Mouse (Mus musculus) midbrain, embryonic 15.5 days (tissue): ENCODE data around the gene Rtn4. TPM values are rescaled to one million over a fixed set of nuclear protein-coding genes. Genes with fewer than 3 reads are reported as not detected.
A peak's percentile ranks its signal among the peaks of the same experiment; 100 is the strongest.

Source experiments
- ATAC-seq: fragments of 200-750 bp; cut with Nextera tagmentation; replicated peaks from 2 replicates; pipeline ENCODE4 v1.8.0; 2017; ENCODE audit warnings: moderate TSS enrichment
- H3K27ac ChIP-seq: fragments of 300-500 bp; sonication (generic); 2 replicates; pipeline ENCODE4 v1.5.1; 2015; ENCODE audit warnings: mild to moderate bottlenecking, inconsistent platforms
- H3K27me3 ChIP-seq: fragments of 300-500 bp; sonication (generic); replicated peaks from 2 replicates; pipeline ENCODE4 v1.6.1; 2015; ENCODE audit warnings: inconsistent platforms
- H3K36me3 ChIP-seq: fragments of 300-500 bp; sonication (generic); replicated peaks from 2 replicates; pipeline ENCODE4 v1.6.1; 2015; ENCODE audit warnings: inconsistent platforms
- H3K4me1 ChIP-seq: fragments of 300-500 bp; sonication (generic); 2 replicates; pipeline ENCODE4 v1.6.1; 2015; ENCODE audit warnings: inconsistent platforms
- H3K4me2 ChIP-seq: fragments of 300-500 bp; sonication (generic); 2 replicates; pipeline ENCODE4 v1.6.1; 2015; ENCODE audit warnings: inconsistent platforms, mild to moderate bottlenecking, moderate library complexity
- H3K4me3 ChIP-seq: fragments of 300-500 bp; sonication (generic); 2 replicates; pipeline ENCODE4 v1.5.1; 2015; ENCODE audit warnings: mild to moderate bottlenecking, inconsistent platforms
- H3K9ac ChIP-seq: fragments of 300-500 bp; sonication (generic); 2 replicates; pipeline ENCODE4 v1.6.1; 2015; ENCODE audit warnings: mild to moderate bottlenecking, inconsistent platforms
- H3K9me3 ChIP-seq: fragments of 300-500 bp; sonication (generic); 2 replicates; pipeline ENCODE4 v1.6.1; 2016; ENCODE audit warnings: inconsistent platforms
- WGBS: fragments of 180-500 bp; shearing (Covaris S2); methylation state at CpG from one replicate; pipeline ENCODE4 v1.1.7; 2015; ENCODE audit warnings: mixed read lengths; 5-methylcytosine and 5-hydroxymethylcytosine counted together
- polyA plus RNA-seq: library from polyadenylated mRNA; unstranded; fragments of >200 nt; fragmentation: Nextera tagmentation; extraction: Ambion mirVana; gene quantifications from 2 replicates; pipeline ENCODE4 v1.2.1, GENCODE M21; 2015

The Rtn4 gene
- polyA plus RNA-seq, 1 experiment from 2014 or later = 128 TPM

DNA sequence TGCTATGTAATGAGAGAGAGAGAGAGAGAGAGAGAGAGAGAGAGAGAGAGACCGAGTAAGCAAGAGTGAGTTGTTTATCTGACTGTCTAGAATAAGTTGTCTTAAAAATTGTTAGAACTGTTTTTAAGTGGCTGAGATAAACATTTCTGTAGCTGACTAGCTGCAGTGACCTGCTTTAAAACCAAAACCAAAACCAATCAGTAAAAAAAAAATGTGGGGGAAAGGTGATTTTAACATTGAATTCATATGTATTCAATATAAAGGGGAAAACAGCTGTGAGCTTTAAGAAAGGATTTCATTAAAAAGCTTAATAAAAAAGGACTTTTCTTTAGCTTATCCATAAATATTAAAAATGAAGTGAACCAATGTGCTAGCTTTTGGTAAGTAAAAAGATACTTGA is 26.9 kb downstream of the Rtn4 start:
- no peak for ATAC-seq
- Histone ChIP-seq H3K36me3 (no peaks in the 10 kb centered on the region), H3K4me2 (no peak overlapping the region)

DNA sequence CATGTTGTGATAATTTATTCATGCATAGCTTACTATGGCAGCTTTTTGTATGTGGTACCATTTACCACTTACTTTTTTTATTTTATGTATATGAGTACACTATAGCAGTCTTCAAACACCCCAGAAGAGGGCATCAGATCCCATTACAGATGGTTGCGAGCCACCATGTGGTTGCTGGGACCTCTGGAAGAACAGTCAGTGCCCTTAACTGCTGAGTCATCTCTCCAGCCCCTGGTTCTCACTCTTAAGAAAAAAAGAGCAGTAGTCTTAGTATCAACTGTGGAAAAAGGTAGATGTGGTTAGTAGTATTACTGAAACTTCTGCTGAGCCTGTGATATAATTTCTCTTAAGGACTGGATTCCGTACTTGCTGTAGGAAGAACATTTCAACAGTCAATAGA is 31.5 kb downstream of the Rtn4 start:
- Histone ChIP-seq H3K4me2 (no peak overlapping the region), H3K9me3 (no peaks in the 10 kb centered on the region), H3K27ac (no peak overlapping the region), H3K36me3 (no peaks in the 10 kb centered on the region), H3K4me1 (peaks cover 7% of the 10 kb centered on the region; the same call in 1 of the 2 replicates), H3K4me3 (no peak overlapping the region), H3K9ac (no peak overlapping the region), H3K27me3 (no peaks in the 10 kb centered on the region)
- ATAC-seq = no peak
- 98% methylated on average over 2 of the region's 2 CpGs for WGBS

More for the DNA sequence above, 26.9 kb downstream of the Rtn4 start:
- Histone ChIP-seq H3K9ac (no peak overlapping the region), H3K27ac (no peak overlapping the region), H3K9me3 (no peaks in the 10 kb centered on the region), H3K4me1 (peaks cover 12% of the 10 kb centered on the region), H3K4me3 (no peak overlapping the region), H3K27me3 (no peaks in the 10 kb centered on the region)
- 63% methylated on average over 1 of the region's 1 CpGs for WGBS

DNA sequence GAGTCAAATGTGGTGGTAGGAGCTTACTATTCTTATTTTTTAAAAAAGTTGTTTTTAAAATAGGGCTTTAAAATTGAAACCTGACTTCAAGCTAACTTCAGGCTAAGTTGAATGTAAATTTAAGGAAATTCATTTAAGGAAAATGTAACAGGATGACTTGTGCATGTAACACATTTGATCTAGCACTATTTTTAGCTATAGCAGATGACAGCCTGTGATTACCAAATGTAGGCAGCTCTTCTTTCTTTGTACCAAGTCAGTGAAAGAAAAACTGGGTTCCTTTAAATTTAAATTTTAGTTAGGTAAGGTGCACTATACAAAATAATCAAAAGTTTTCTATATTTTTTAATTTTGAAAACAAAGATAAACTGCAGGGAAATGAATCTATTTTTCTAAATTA is 32.4 kb downstream of the Rtn4 start:
- Histone ChIP-seq H3K4me1 (peaks cover 7% of the 10 kb centered on the region; the same call in 1 of the 2 replicates), H3K27ac (no peak overlapping the region), H3K9ac (no peak overlapping the region), H3K36me3 (no peaks in the 10 kb centered on the region), H3K4me3 (no peak overlapping the region), H3K9me3 (no peaks in the 10 kb centered on the region), H3K4me2 (no peak overlapping the region), H3K27me3 (no peaks in the 10 kb centered on the region)
- no peak for ATAC-seq

DNA sequence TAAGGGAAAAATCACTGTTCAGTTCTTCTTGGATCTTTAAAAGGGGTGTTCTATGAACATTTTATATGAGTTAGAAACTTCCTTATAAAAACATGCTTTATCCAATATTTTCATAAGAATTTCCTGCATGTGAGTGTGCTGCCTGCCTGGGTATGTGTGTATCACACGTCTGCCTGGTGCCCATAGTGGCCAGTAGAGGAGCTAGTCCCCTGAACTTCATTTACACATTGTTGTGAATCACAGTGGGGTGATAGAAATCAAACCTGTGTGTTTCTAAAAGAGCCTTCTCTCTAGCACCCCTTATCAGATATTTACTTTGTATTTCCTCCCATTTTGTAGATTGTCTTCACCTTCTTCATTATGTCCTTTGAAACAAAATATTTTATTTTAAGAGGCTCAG is 32.9 kb downstream of the Rtn4 start:
- WGBS = 78% methylated on average over 1 of the region's 1 CpGs
- no peak for ATAC-seq

DNA sequence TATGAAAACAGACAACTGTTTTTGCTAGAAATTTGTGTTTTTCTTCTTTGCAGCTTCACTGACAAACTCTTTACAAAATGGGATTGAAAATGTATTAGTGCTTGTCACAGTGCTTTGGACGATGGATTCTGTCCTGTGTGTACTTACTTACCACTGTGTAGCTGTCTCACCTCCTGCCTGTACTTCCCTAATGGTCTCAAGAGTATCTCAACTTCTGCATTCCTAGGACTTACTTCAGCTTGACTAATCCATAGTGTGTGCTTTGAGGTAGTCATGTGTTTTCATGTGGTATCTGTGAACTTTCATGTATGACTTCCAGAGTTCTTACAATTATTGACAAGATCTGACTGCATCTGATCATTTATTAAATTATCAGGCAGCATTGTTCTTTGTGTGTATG is 35.2 kb downstream of the Rtn4 start:
- H3K4me1 ChIP-seq = peaks cover 3% of the 10 kb centered on the region; the same call in 1 of the 2 replicates
- WGBS = 84% methylated on average over 1 of the region's 1 CpGs
- no peak for ATAC-seq
- H3K27ac ChIP-seq = no peak overlapping the region
- H3K9me3 ChIP-seq = no peaks in the 10 kb centered on the region
- H3K4me3 ChIP-seq = no peak overlapping the region
- H3K9ac ChIP-seq = no peak overlapping the region
- H3K4me2 ChIP-seq = no peak overlapping the region
- no peaks in the 10 kb centered on the region for H3K36me3 ChIP-seq
- H3K27me3 ChIP-seq = no peaks in the 10 kb centered on the region

More for the DNA sequence above, 32.9 kb downstream of the Rtn4 start:
- no peak overlapping the region for H3K4me2 ChIP-seq
- no peak overlapping the region for H3K9ac ChIP-seq
- H3K9me3 ChIP-seq = no peaks in the 10 kb centered on the region
- H3K27ac ChIP-seq = no peak overlapping the region
- no peak overlapping the region for H3K4me3 ChIP-seq
- H3K27me3 ChIP-seq = no peaks in the 10 kb centered on the region
- no peaks in the 10 kb centered on the region for H3K36me3 ChIP-seq
- peaks cover 7% of the 10 kb centered on the region; the same call in 1 of the 2 replicates for H3K4me1 ChIP-seq

DNA sequence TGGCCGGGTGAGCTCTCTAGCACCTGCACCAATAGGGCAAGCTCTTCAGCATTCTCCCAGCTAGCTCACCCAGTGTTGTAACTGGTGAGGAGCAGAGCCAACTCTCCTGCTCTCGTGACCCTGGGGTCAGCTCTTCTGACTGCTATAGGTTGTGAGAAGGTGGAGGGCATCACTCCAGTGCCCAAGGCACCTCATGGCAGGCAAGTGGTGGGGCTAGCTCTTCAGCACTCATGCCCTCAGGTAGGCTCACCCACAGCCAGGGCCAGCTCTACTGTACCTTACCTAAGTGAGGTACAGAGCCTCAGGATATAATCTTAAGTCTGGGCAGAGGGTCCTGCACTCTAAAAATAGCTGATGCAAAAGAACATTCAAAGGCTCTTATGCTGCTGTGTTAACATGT is 47.0 kb downstream of the Rtn4 start:
- H3K4me3 ChIP-seq = no peak overlapping the region
- H3K36me3 ChIP-seq = peaks cover 15% of the 10 kb centered on the region; the same call in 1 of the 2 replicates
- H3K27ac ChIP-seq = no peak overlapping the region
- 92% methylated on average over 2 of the region's 2 CpGs for WGBS
- H3K4me2 ChIP-seq = no peak overlapping the region
- no peaks in the 10 kb centered on the region for H3K27me3 ChIP-seq
- H3K4me1 ChIP-seq = no peaks in the 10 kb centered on the region
- no peaks in the 10 kb centered on the region for H3K9me3 ChIP-seq
- H3K9ac ChIP-seq = no peak overlapping the region
- ATAC-seq = peak; percentile 22; the same call in 1 of the 2 replicates

DNA sequence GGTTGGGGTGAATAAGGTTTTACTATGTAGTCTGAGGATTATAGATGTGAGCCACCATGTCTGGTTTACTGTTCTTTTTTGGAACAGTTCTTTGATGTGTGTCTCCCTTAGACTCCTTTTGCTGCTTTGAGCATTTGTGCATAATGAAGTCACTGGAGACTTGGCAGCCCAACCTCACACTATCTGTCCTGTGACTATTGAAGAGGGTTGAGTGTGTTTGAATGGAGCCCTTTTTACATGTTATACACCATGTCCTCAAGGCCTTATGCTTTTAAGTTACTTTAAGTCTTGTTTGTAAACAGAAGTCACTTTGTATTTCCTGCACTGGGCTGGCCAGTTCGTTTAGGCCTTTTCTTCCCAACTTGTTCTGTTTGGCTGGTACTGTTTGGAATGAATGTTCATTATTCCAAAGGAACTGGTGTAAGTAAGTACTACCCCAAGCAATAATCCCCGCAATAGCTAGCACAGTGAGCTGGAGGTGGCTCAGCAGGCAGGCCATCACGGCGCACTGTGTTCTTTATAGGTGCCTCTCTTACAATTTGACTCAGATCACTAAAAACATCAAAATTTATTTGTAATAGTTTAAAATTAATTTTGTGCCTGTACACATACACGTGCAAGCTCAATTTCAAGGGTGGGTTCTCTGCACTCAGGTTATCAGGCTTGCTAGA is 52.1 kb downstream of the Rtn4 start:
- 86% methylated on average over 5 of the region's 5 CpGs for WGBS
- Histone ChIP-seq H3K4me3 (no peak overlapping the region), H3K27me3 (no peaks in the 10 kb centered on the region), H3K4me1 (no peaks in the 10 kb centered on the region), H3K9ac (no peak overlapping the region), H3K36me3 (peaks cover 27% of the 10 kb centered on the region; the same call in 1 of the 2 replicates), H3K9me3 (no peaks in the 10 kb centered on the region), H3K27ac (no peak overlapping the region), H3K4me2 (no peak overlapping the region)
- peak; percentile 48; the same call in 1 of the 2 replicates for ATAC-seq

DNA sequence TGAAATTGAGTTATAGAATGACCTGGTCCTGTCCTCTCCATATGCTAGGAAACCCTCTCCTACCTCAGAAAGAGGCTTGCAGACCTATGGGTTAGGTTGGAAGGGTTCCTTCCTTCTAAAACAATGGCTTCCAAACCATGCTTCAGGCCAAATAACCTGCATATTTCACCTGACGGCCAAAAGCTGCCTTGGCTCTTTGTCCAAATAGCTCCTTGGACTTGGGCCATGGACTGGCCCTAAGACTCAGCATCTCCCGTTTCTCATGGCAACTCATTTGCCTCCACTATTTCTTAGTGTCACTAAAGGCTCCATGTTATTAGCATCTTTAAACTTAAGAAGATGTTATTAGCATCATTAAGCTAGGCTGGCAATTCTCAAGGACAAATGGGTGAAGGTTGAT is 52.8 kb downstream of the Rtn4 start:
- WGBS = 77% methylated on average over 2 of the region's 2 CpGs
- Histone ChIP-seq H3K27me3 (no peaks in the 10 kb centered on the region), H3K4me1 (no peaks in the 10 kb centered on the region), H3K27ac (no peak overlapping the region), H3K36me3 (peaks cover 27% of the 10 kb centered on the region; the same call in 1 of the 2 replicates), H3K9ac (no peak overlapping the region), H3K9me3 (no peaks in the 10 kb centered on the region), H3K4me2 (no peak overlapping the region), H3K4me3 (no peak overlapping the region)
- ATAC-seq = no peak

DNA sequence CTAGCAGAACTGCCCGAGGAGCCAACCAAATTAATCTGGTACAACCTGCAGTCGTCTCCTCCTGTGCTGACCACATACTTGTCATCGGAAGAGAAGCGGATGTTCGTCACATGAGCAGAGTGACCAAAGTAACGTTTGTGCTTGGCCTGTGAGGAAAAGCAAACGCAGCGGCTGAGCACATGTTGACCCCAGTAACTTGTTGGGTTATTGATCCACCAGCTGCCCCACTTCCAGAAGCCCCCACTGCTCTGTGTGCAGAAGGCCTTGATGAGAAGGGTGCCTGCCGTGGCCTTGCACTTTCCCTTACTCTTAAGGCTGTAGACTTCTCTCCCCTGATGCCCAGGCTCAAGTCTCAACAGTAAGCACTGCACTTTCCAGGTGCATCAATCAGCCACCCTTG is 53.5 kb downstream of the Rtn4 start:
- WGBS = 89% methylated on average over 9 of the region's 9 CpGs
- Histone ChIP-seq H3K36me3 (peaks cover 27% of the 10 kb centered on the region; the same call in 1 of the 2 replicates), H3K27me3 (no peaks in the 10 kb centered on the region), H3K9me3 (no peaks in the 10 kb centered on the region), H3K4me1 (no peaks in the 10 kb centered on the region), H3K4me2 (no peak overlapping the region), H3K4me3 (no peak overlapping the region), H3K9ac (no peak overlapping the region), H3K27ac (no peak overlapping the region)
- no peak for ATAC-seq

DNA sequence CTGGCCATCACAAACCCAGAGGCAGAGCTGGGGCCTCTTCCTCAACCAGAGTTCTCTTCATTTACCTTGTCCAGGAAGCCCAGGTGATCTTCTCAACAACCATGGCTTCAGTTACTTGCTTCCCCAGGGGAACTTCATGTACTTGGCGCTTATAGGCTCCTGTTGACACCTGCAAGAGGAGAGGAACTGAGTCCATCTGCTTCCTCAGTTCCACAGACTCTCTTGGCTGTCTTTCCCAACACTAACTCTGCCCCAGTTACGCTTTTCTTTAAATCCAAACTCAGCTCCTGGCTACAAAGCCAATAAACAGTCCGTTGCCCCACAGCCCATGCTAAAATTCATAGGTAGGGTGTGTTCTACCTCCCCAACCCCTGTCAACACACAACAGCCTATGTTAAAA is 54.6 kb downstream of the Rtn4 start:
- no peak overlapping the region for H3K4me2 ChIP-seq
- ATAC-seq = no peak
- WGBS = 95% methylated on average over 3 of the region's 3 CpGs
- H3K27me3 ChIP-seq = no peaks in the 10 kb centered on the region
- peaks cover 21% of the 10 kb centered on the region; the same call in 1 of the 2 replicates for H3K36me3 ChIP-seq
- H3K9me3 ChIP-seq = no peaks in the 10 kb centered on the region
- no peaks in the 10 kb centered on the region for H3K4me1 ChIP-seq
- H3K27ac ChIP-seq = no peak overlapping the region
- no peak overlapping the region for H3K9ac ChIP-seq
- H3K4me3 ChIP-seq = no peak overlapping the region

DNA sequence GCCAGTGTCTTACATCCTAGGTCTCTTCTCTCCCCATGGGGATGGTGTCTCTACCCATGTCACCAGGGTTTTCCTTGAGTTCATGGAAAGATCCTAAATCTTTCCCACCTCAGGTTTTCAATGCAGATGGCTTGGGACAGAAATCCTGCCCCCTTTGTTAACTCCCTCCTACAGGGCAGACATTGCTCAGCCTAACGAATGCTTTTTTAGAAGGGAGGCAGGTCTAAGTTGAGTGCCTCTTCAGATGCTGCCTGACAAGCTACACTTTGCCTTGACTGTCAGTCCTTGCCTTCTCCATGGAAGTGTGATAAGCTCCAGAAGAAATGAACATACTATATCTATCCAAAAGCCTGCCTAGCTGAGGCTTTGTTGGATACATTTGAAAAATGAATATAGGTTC is 55.1 kb downstream of the Rtn4 start:
- H3K4me1 ChIP-seq = no peaks in the 10 kb centered on the region
- ATAC-seq = no peak
- H3K4me3 ChIP-seq = no peak overlapping the region
- H3K27me3 ChIP-seq = no peaks in the 10 kb centered on the region
- no peaks in the 10 kb centered on the region for H3K9me3 ChIP-seq
- WGBS = 50% methylated on average over 1 of the region's 1 CpGs
- H3K27ac ChIP-seq = no peak overlapping the region
- peaks cover 19% of the 10 kb centered on the region; the same call in 1 of the 2 replicates for H3K36me3 ChIP-seq
- no peak overlapping the region for H3K4me2 ChIP-seq
- H3K9ac ChIP-seq = no peak overlapping the region

DNA sequence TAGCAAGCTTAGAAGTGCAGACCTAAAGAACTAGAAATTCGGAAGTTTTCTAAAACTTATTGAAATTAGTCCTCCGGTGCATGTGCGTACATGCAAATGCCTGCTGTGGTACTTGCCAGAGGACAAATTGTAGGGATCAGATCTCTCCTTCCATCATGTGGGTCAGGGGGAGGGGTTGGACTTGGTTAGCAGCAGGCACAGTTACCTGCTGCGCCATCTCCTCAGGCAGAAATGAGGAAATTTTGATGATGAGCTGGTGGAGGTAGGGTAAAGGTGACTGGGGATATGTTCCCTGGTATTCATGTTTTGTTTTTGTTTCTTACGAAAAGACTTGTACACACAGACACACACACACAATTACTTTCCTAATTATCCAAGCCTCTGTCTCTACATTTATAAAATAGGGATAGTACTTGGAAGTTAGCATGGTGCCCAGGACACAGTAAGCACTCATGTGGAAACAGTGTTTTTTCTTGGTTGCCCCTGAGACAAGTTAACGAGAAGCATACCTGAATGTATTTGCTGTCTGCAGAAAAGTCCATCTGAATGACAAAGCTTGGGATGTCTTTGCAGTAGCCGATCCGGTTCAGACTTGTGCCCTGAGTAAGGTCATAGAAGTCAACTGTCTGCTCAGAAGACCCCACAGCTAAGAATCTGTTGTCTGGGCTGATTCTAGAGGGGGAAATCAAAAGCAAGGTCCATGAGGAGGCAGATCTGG is 56.2 kb downstream of the Rtn4 start:
- H3K27me3 ChIP-seq = no peaks in the 10 kb centered on the region
- no peak overlapping the region for H3K4me3 ChIP-seq
- no peak overlapping the region for H3K4me2 ChIP-seq
- H3K9ac ChIP-seq = no peak overlapping the region
- peaks cover 15% of the 10 kb centered on the region; the same call in 1 of the 2 replicates for H3K36me3 ChIP-seq
- WGBS = 88% methylated on average over 8 of the region's 8 CpGs
- no peaks in the 10 kb centered on the region for H3K4me1 ChIP-seq
- no peak overlapping the region for H3K27ac ChIP-seq
- H3K9me3 ChIP-seq = no peaks in the 10 kb centered on the region
- ATAC-seq = no peak

DNA sequence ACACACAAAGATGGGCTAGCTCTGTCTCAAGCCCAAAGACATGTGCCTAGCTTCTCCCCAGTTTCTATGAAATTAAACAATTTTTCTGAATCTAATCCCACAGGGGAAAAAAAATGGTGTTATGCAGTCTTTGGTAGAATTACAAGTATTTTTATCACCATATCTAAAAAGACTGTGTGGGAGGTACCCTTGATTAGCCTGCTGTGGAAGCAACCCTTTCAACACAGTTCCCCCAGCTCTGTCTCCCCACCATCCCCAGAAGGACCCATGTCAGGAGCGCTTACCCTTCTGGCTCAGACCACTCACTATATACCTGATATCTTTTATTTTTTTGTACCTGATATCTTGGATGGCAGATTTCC is 56.7 kb downstream of the Rtn4 start:
- Histone ChIP-seq H3K27me3 (no peaks in the 10 kb centered on the region), H3K36me3 (peaks cover 15% of the 10 kb centered on the region; the same call in 1 of the 2 replicates), H3K4me2 (no peak overlapping the region), H3K4me3 (no peak overlapping the region), H3K27ac (no peak overlapping the region), H3K4me1 (no peaks in the 10 kb centered on the region), H3K9me3 (no peaks in the 10 kb centered on the region), H3K9ac (no peak overlapping the region)
- WGBS = 90% methylated on average over 1 of the region's 1 CpGs
- ATAC-seq = no peak
